Mouse (Mus musculus) kidney, postnatal 0 days (tissue): ENCODE results near the gene Gbgt1. TPM values are rescaled to one million over a fixed set of nuclear protein-coding genes. Genes with fewer than 3 reads are reported as not detected.
"Not testable (repeated sequence)": the region's sequence is repeated elsewhere in the genome, so short reads cannot be mapped to it uniquely, and the experiment has no call there.

Experiments used
- ATAC-seq: fragments of 200-750 bp; cut with Nextera tagmentation; replicated peaks from 2 replicates; pipeline ENCODE4 v1.8.0; 2017; ENCODE audit warnings: low read depth, moderate number of reproducible peaks, moderate TSS enrichment, moderate library complexity; ENCODE audit not compliant: low FRiP score
- DNase-seq: peaks from one replicate; pipeline ENCODE4 v3.0.0-alpha.2; 2016; ENCODE audit warnings: low spot score
- H3K27ac ChIP-seq: fragments of 300-500 bp; sonication (generic); 2 replicates; pipeline ENCODE4 v1.5.1; 2014; ENCODE audit warnings: mild to moderate bottlenecking
- H3K27me3 ChIP-seq: fragments of 300-500 bp; sonication (generic); 2 replicates; pipeline ENCODE4 v1.6.1; 2014; ENCODE audit warnings: low read length, mixed read lengths; ENCODE audit not compliant: insufficient read depth
- H3K36me3 ChIP-seq: fragments of 300-500 bp; sonication (generic); 2 replicates; pipeline ENCODE4 v1.6.1; 2014; ENCODE audit warnings: low read length, mixed read lengths; ENCODE audit not compliant: insufficient read depth
- H3K4me1 ChIP-seq: fragments of 300-500 bp; sonication (generic); replicated peaks from 2 replicates; pipeline ENCODE4 v1.6.1; 2014; ENCODE audit warnings: antibody characterized with exemption, low read length, mixed read lengths; ENCODE audit not compliant: insufficient read depth
- H3K4me2 ChIP-seq: fragments of 300-500 bp; sonication (generic); 2 replicates; pipeline ENCODE4 v1.6.1; 2014; ENCODE audit warnings: mild to moderate bottlenecking, low read length, moderate library complexity, mixed read lengths
- H3K4me3 ChIP-seq: fragments of 300-500 bp; sonication (generic); replicated peaks from 2 replicates; pipeline ENCODE4 v1.5.1; 2014; ENCODE audit warnings: low read depth, low read length
- H3K9ac ChIP-seq: fragments of 300-500 bp; sonication (generic); 2 replicates; pipeline ENCODE4 v1.6.1; 2014; ENCODE audit warnings: low read depth, low read length
- H3K9me3 ChIP-seq: fragments of 300-500 bp; sonication (generic); replicated peaks from 2 replicates; pipeline ENCODE4 v1.6.1; 2016; ENCODE audit warnings: low read length, inconsistent platforms, mixed read lengths
- CTCF ChIP-seq: IDR thresholded peaks from 2 replicates; pipeline ENCODE4 v1.5.1; 2016; ENCODE audit warnings: antibody characterized with exemption, low read depth, mild to moderate bottlenecking, moderate library complexity
- WGBS: fragments of 180-500 bp; shearing (Covaris S2); extraction: QIAGEN DNeasy Blood & Tissue Kit; methylation state at CpG from one replicate; pipeline ENCODE4 v1.1.7; 2014; 5-methylcytosine and 5-hydroxymethylcytosine counted together
- polyA plus RNA-seq: library from polyadenylated mRNA; unstranded; fragments of >200 nt; fragmentation: Nextera tagmentation; extraction: Ambion mirVana; gene quantifications from 2 replicates; pipeline ENCODE4 v1.2.1, GENCODE M21; 2015

The Gbgt1 gene
- polyA plus RNA-seq, 1 experiment from 2014 or later, result 2.4 TPM

DNA sequence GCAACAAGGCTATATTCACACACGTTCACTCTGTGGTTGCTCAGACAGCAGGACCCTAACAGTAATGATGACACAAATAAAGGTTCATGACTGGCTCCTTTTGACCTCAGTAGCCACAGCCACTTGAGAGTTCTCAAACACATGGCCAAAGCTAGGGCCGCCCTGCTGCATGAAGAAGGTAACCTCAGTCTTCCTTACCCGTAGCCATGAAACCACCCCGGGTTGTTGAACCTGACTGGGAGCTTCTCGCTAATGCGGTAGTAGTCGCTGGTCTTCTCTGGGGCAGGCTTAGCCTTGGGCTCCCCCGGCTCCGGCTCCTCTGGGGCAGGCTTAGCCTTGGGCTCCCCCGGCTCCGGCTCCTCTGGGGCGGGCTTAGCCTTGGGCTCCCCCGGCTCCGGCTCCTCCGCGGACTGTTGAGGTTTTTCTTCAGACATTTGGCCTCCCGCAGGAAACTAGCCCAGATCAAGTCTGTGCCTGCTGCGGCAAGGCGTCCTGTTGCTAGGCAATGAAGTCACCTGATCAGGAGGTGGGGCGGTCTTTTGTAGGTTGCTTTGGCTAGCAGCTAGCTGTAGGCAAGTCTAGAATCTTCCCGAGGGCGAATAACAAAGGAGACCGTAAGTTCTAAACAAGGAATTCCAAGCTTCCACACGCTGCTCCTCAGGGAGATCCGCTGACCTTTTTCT lies 30.7 kb upstream of the Gbgt1 start, which contains the start of gene 1700007K13Rik:
Gene 1700007K13Rik (minus strand): TSS at position 497 of the 683 bp plus-strand sequence.
- ATAC-seq (peak; percentile 60; the same call in 1 of the 2 replicates), DNase-seq (peak; percentile 86)
- Histone ChIP-seq H3K9ac (peak within 1 kb of the TSS; percentile 28; the same call in 1 of the 2 replicates), H3K4me2 (peak within 1 kb of the TSS; percentile 62), H3K27ac (no peak within 1 kb of the TSS), H3K36me3 (peaks cover 14% of the 10 kb centered on the region), H3K4me3 (peak within 1 kb of the TSS; percentile 20), H3K9me3 (no peaks in the 10 kb centered on the region), H3K27me3 (no peaks in the 10 kb centered on the region), H3K4me1 (peaks cover 12% of the 10 kb centered on the region; the same call in 1 of the 2 replicates)
- TF ChIP-seq CTCF, result no peak
- WGBS, result 4% methylated on average over 25 of the region's 25 CpGs

- peaks cover 12% of the 10 kb centered on the region; the same call in 1 of the 2 replicates for H3K4me1 ChIP-seq
- DNase-seq (peak; percentile 92), ATAC-seq (peak; percentile 86)
- peak within 1 kb of the TSS; percentile 93 for H3K9ac ChIP-seq
- H3K9me3 ChIP-seq, result peaks cover 2% of the 10 kb centered on the region; the same call in 1 of the 2 replicates
- peak within 1 kb of the TSS; percentile 85 for H3K4me2 ChIP-seq
- H3K36me3 ChIP-seq, result peaks cover 16% of the 10 kb centered on the region
- H3K27ac ChIP-seq, result no peak within 1 kb of the TSS
- H3K4me3 ChIP-seq, result peak within 1 kb of the TSS; percentile 81
- H3K27me3 ChIP-seq, result no peaks in the 10 kb centered on the region
- WGBS, result under 1% methylated on average over 52 of the region's 52 CpGs
- peak; percentile 89 for TF ChIP-seq CTCF
These were observed 28.7 kb upstream of the Gbgt1 start, which contains the start of gene Mrps2 for GRCm38 (mm10) chr2:28467860-28468485. Mrps2 (plus strand) TSS chr2:28468066.

GRCm38 (mm10) chr2:28468486-28469225 lies 28.0 kb upstream of the Gbgt1 start:
- peaks cover 4% of the 10 kb centered on the region; the same call in 1 of the 2 replicates for H3K9me3 ChIP-seq
- peak overlapping the region; percentile 85 for H3K4me2 ChIP-seq
- peaks cover 12% of the 10 kb centered on the region; the same call in 1 of the 2 replicates for H3K4me1 ChIP-seq
- no peak for TF ChIP-seq CTCF
- ATAC-seq (no peak), DNase-seq (no peak)
- peak overlapping the region; percentile 81 for H3K4me3 ChIP-seq
- peaks cover 16% of the 10 kb centered on the region for H3K36me3 ChIP-seq
- 55% methylated on average over 18 of the region's 18 CpGs for WGBS
- H3K9ac ChIP-seq, result peak overlapping the region; percentile 93
- H3K27me3 ChIP-seq, result no peaks in the 10 kb centered on the region
- no peak overlapping the region for H3K27ac ChIP-seq

DNA sequence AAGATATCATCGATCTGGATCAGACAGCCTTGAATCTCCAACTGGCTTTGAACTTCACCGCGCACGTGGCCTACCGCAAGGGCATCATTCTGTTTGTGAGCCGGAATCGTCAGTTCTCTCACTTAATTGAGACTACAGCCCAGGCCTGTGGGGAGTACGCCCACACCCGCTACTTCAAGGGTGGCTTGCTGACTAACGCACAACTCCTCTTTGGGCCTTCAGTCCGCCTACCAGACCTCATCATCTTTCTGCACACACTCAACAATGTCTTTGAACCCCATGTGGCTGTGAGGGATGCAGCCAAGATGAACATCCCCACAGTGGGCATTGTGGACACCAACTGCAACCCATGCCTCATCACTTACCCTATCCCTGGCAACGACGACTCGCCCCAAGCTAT lies 27.2 kb upstream of the Gbgt1 start:
- no peak for TF ChIP-seq CTCF
- DNase-seq, result no peak
- H3K9ac ChIP-seq, result no peak overlapping the region
- no peaks in the 10 kb centered on the region for H3K27me3 ChIP-seq
- WGBS, result 98% methylated on average over 14 of the region's 14 CpGs
- H3K9me3 ChIP-seq, result peaks cover 4% of the 10 kb centered on the region; the same call in 1 of the 2 replicates
- ATAC-seq, result no peak
- peaks cover 16% of the 10 kb centered on the region for H3K36me3 ChIP-seq
- H3K4me1 ChIP-seq, result peaks cover 12% of the 10 kb centered on the region; the same call in 1 of the 2 replicates
- H3K4me3 ChIP-seq, result no peak overlapping the region
- H3K4me2 ChIP-seq, result no peak overlapping the region
- H3K27ac ChIP-seq, result no peak overlapping the region

GRCm38 (mm10) chr2:28470591-28470990 lies 26.1 kb upstream of the Gbgt1 start:
- no peak for ATAC-seq

GRCm38 (mm10) chr2:28472011-28472410 lies 24.7 kb upstream of the Gbgt1 start:
- peaks cover 16% of the 10 kb centered on the region for H3K36me3 ChIP-seq
- not testable (repeated sequence) for ATAC-seq, H3K27me3 ChIP-seq, H3K4me3 ChIP-seq, H3K27ac ChIP-seq, H3K4me2 ChIP-seq, H3K9ac ChIP-seq, DNase-seq, H3K9me3 ChIP-seq, H3K4me1 ChIP-seq
- WGBS, result 95% methylated on average over 8 of the region's 8 CpGs

More at GRCm38 (mm10) chr2:28470591-28470990, 26.1 kb upstream of the Gbgt1 start:
- H3K36me3 ChIP-seq, result peaks cover 16% of the 10 kb centered on the region
- H3K27ac ChIP-seq, result no peak overlapping the region
- H3K4me2 ChIP-seq, result no peak overlapping the region
- H3K4me1 ChIP-seq, result peaks cover 12% of the 10 kb centered on the region; the same call in 1 of the 2 replicates
- peaks cover 4% of the 10 kb centered on the region; the same call in 1 of the 2 replicates for H3K9me3 ChIP-seq
- no peaks in the 10 kb centered on the region for H3K27me3 ChIP-seq
- WGBS, result 91% methylated on average over 2 of the region's 2 CpGs
- DNase-seq, result no peak
- no peak overlapping the region for H3K9ac ChIP-seq
- no peak for TF ChIP-seq CTCF
- H3K4me3 ChIP-seq, result no peak overlapping the region

DNA sequence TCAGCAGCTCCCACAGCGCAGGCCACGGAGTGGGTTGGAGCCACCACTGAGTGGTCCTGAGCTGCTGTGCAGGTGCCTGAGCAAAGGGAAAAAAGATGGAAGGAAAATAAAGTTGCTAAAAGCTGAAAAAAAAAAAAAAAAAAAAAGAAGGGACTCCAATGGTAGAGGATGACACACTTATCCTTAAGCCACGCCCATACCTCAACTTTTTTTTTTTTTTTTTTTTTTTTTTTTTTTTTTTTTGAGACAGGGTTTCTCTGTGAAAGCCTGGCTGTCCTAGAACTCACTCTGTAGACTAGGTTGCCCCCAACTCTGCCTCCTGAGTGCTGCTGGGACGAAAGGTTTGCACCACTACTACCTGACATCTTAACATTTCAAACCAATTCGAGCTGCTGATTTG lies 18.7 kb upstream of the Gbgt1 start:
- H3K4me1 ChIP-seq, H3K9ac ChIP-seq, H3K9me3 ChIP-seq, H3K4me2 ChIP-seq, H3K36me3 ChIP-seq, DNase-seq, H3K27me3 ChIP-seq, H3K4me3 ChIP-seq, ATAC-seq, H3K27ac ChIP-seq: not testable (repeated sequence)
- WGBS, result 88% methylated on average over 5 of the region's 5 CpGs
